Mouse (Mus musculus) small intestine, adult 2 months (tissue): ENCODE data around the gene Olfr318.

ENCODE experiments used
- CTCF ChIP-seq: fragments of 200-500 bp; IDR thresholded peaks from 2 replicates; pipeline ENCODE4 v1.5.1; 2012; ENCODE audit warnings: low read depth, mild to moderate bottlenecking, control low read depth, inconsistent platforms, low read length, moderate library complexity, mixed read lengths; ENCODE audit not compliant: insufficient replicate concordance, insufficient read length; ENCODE audit errors: extremely low read depth
- POLR2A ChIP-seq: fragments of 200-500 bp; IDR thresholded peaks from 2 replicates; pipeline ENCODE4 v1.6.1; 2012; ENCODE audit warnings: low read depth, mild to moderate bottlenecking, control low read depth, inconsistent platforms, low read length, moderate library complexity

- TF ChIP-seq POLR2A (no peak), CTCF (no peak)
Measured at GRCm38 (mm10) chr11:58772888-58773287, 49.1 kb upstream of the Olfr318 start, which contains the start of gene Olfr315.
